Mouse (Mus musculus): ENCODE data around the gene Spag7.

The Spag7 gene

DNA sequence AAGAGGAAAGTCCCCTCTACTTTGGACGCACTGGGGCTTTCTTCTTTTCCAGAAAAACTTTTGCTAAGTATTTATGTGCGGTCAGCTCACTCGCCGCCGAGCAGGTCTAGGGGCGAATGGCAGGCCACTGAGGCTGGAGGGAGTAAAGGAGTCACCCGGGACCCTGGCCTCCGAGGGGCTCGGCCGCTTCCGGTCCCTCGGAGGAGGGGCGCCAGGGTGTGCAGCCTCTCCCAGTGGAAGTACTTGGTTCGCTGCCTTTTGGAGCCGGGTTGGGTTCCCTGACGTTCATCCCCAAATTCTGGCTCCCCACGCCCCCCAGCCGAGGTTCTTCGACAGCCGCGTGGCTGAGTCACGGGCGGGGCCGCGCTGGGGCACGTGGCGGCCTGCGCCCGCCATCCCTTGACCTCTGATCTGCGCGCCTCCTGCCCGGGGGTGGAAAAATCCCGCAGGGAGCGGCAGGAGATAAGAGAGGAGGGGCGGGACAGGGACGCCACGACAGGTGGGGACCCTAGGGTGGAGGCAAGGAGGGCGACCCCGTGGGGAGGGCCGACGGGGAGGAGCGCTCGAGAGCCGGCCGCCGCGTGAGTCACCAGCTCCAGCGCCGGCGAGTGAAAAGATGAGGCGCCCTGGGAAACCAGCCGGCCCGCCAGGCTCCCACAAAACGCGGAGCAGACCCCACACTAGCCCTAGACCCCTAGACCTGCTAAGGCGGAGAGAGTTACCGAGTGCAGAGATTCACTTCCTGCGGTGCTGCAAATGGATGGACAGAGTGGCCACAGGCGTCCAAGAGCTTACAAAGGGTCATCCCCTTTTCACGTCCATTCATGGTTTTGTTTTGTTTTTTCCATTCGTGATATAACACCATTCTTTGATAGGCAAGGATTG lies 13.4 kb downstream of the Spag7 start:
- peak; percentile 55 to 69 for DNase-seq

DNA sequence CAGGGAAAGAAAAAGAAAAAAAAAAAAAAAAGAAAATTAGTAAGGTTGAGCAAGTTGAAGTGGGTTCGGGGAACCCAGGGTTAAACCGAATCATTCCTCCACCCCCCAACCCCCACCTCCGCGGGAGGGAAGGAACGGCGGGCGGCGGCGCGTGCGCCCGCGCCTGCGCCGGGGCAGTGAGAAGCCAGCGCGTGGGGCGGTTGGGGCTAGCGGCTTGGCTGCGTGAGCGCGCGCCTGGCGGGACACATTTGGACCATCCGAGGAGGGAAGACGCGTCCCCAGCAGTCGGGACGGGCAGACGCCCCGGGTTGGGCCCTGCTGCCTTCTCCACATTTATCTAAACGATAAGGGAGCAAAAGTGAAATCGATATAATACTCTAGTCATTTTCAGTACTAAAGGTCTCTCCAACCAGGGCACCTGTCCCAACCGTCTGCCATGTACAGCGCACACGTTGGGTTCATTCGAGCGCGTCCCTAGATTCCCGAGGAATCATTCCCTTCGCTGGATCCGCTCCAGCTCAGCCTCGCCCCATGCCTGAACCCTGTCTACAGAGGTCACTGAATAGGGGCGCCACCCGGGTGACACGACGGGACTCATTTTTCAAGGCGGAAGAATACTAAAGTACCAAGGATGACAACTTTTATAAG lies 14.2 kb downstream of the Spag7 start:
- DNase-seq: peak; percentile 76 to 78

DNA sequence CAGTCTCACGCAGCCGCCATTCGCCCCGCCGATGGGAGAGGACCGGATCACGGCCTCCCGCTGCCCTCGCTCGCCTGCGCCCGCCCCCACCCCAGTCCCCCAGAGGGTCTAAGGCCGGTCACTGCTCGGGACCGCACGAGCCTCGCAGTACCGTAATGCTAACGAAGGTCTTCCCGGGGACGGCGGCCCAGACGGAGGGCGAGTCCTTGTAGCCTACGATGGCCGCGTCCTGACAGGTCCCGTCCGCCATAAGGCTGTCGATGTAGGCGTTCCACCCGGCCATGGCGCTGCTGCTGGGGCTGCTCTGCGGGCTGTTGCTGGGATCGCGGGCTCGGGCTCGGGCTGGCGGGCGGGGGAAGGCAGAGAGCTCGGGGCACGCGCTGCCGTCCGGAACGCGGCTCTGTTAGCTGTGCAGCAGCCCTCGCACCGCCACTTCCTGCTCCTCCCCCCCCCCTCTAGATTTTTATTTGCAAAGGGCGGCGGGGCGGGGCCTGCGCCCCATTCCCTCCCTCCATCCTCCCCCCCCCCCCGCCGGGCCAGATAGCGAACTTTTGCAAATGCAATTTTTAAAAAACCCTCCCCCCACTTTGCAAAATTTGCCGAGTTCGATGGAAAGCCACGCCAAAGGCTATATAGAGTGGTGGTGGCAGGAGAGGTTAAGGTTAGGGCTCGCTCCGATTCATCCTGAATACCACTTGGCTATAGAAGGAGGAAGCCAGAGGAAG lies 14.9 kb downstream of the Spag7 start, which contains the start of gene Pfn1:
Pfn1 (minus strand) TSS at position 447 of the 725 bp plus-strand sequence.
- DNase-seq: peak; percentile 77 to 78

DNA sequence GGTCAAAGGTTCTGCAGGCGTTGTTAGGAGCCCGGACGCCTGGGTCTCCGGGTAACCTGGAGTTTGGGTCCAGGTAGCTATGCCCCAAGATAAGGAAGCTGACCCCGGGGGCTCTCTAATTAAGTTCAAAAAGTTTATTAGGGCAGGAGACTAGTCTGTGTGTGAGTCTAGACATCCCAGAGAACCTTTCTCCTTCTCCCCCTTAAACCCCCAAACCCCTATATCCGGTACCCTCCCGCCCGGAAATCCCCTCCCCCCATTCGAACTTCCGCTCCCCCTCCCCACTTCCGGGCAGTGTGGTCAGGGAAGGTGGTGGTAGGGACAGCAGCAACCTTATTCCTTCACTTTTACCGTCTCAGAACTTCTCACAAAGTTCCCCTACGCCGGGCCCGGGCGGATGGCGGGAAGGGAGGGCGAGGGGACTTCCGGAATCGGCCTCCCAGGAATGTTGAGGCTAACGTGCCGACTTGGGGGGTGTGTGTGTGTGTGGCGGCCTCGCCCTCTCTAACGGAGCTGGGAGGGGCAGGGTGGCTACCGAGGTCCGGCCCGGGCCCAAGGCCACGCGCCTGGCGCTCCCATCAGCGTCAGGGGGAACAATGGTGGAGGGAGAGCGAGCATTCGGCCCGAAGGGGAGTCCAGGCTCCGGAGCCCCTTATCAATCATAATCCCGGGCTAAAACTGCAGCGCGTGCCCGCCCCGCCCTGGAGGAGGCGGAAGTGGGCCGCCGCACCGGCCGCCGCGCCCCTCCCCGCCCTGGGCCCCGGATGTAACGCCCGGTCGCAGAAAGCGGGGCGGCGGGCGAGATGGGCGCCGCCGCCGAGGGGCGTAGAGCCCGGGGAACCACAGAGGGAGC lies 15.6 kb downstream of the Spag7 start:
- DNase-seq: peak; percentile 73 to 80

DNA sequence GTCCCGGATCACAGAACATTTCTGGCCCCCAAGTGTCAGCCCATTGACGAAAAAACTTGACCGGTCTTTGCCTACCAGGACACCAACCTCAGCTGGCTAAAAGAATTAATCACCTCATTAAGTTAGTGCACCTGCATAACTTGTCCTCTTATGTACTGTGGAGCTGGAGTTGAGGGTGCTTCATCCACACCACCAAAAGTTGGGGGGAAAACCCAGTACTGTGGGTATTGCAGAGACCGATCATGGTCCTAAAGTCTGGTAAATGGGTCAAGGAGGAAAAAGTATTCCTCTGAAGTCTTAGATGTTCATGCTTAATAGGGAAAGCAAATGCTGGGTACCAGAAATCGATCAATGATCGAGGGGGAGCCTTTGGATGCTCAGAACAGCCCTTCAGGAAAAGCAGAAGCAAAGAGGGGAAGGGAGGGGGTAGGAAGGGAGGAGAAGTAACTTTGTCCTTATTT lies 16.3 kb downstream of the Spag7 start:
- no peak for DNase-seq

DNA sequence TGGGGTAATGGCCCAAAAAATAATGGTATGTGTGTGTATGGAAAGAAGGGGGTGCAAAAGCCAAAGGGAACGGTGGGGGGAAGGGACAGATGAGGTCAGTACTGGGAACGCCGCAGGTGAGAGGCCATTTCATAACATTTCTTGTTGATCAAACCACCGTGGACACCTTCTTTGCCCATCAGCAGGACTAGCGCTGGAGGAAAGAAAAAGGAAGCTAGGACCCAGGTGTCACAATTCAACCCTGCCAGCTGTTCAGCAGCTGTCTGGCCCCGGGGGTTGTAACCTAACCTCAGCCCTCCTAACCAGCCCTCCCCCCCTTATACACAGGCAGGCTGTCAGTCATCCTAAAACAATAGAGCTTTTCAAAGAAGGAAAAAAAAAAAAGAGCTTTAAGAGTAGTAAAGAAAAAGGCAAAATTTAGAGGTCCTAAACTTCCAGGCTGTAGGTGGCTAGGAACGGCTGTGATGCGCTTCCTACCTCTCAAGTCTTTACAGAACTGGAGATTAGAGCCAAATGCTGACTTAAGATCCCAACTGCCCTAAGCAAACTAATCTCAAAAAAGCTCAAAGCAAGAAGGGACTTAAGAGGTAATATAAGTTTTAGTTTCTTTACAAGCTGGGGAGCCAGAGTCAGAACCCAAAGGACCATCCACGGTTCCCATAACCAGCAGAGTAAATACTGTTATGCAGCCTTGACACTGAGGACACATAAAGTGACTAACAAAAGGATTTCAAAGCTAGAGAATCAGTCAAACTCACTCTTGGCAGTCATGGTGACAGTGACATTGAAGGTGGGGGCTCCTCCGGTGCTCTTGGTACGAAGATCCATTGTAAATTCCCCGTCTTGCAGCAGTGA lies 17.0 kb downstream of the Spag7 start:
- DNase-seq: peak in 1 of 2 experiments; percentile 24

DNA sequence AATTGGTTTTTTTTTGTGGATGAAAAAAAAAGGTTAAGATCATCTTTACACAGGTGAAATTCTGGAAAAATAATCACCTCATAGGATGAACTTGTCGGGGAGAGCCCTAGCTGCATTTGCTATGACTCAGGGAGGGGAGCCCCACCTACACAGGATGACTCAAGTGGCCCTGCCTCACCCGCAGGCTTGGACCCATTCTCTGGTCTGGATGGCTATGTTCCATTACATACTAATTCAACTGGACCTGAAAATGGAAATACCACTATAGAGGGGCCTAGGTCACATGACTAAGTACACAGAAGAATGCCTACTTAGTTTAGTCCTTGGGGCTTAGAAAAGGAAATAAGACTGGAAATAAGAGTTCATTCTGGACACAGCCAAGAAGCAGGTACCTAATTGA lies 17.8 kb downstream of the Spag7 start:
- peak in 1 of 2 experiments; percentile 23 for DNase-seq

DNA sequence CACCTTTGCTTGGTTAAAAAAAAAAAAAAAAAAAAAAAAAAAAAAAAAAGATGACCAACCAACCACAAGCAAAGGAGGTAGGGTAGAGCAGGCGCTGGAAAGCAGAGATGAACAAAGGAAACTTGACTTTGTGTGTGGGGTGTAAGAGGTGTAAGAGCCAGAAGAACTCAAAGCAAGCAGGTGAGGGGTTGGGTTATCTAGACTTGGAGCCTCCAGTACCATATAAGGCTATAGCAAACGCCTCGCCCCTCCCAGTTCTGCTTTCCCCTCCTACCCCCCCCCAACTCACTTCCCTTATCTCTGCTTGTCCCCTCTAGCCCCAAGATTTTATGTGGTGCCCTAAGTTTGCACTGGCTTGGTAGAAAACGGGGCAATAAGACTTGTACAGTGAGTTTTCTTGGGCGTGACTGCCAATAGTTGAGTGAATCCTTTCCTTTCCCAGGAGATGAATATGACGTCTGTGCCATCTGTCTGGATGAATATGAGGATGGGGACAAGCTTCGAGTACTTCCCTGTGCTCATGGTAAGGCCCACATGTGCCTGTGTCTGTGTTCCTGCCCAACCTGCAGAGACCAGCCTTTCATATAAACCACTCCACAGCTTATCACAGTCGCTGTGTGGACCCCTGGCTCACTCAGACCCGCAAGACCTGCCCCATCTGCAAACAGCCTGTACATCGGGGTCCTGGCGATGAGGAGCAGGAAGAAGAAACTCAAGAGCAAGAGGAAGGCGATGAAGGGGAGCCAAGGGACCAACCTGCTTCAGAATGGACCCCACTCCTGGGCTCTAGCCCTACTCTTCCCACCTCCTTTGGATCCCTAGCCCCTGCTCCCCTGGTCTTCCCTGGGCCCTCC lies 18.7 kb downstream of the Spag7 start:
- peak; percentile 46 to 48 for DNase-seq

DNA sequence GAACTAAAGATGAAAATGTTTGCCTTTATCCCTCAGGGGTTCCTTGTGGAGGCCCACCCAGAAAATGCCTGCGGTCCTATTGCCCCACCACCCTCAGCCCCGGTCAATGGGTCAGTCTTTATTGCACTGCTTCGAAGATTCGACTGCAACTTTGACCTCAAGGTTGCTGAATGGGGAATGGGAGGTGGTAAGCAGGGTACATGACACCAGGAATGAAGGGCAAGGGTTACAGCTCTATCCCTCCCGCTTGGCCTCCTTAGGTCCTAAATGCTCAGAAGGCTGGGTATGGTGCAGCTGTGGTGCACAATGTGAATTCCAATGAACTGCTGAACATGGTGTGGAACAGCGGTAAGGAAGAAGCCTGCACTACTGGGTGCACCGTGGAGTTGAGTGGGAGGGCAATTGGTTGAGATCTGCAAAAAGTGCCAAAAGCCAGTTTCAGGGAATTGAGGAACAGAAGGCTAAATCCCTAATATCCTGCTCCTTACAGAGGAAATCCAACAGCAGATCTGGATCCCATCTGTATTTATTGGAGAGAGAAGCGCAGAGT lies 20.0 kb downstream of the Spag7 start:
- no peak for DNase-seq

DNA sequence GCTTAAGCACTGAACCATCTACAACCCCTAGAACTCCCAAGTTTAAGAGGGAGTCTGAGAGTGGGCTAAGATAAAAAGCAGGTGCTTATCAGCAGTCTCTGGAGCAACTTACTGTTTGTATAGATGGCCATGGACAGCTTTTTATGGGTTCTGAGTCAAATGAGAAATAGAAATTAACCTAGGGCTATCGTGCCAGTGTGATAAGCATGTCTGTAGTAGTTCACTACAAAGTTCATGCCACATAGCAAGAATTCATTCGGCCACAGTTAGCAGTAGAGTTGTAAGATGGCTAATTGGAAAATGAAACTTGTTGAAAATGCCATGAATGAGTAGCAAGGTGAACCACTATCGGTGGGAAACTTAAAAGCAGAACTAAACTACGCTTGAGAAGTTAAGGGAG lies 20.7 kb downstream of the Spag7 start:
- no peak for DNase-seq

DNA sequence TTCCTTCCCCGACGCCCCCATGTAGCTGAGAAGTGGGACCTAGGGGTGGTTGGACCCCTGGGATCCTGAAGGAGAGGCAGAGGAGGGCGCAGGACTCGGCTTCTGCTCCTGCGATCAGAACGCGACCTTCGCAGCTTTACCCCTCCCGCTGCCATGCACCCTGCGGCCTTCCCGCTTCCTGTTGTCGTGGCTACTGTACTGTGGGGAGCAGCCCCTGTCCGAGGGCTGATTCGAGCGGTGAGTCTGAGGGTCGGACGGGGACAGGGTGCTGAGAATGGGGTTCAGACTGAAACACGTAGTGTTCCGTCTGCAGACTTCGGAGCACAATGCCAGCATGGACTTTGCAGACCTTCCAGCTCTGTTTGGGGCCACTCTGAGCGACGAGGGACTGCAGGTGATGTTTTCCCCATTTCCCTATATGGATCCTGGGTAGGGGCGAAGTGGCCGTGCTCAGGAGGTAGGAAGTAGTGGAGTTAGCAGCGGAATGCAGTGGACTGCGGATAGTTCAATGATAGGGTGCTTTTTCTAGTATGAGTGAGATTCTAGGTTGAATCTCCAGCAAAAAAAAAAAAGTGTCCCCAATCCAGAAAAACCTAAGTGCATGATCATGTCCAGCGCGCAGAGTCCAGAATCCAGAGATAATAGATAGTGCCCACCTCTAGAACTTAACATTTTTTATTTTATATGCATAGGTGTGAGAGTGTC lies 21.3 kb downstream of the Spag7 start:
- peak; percentile 55 to 60 for DNase-seq

DNA sequence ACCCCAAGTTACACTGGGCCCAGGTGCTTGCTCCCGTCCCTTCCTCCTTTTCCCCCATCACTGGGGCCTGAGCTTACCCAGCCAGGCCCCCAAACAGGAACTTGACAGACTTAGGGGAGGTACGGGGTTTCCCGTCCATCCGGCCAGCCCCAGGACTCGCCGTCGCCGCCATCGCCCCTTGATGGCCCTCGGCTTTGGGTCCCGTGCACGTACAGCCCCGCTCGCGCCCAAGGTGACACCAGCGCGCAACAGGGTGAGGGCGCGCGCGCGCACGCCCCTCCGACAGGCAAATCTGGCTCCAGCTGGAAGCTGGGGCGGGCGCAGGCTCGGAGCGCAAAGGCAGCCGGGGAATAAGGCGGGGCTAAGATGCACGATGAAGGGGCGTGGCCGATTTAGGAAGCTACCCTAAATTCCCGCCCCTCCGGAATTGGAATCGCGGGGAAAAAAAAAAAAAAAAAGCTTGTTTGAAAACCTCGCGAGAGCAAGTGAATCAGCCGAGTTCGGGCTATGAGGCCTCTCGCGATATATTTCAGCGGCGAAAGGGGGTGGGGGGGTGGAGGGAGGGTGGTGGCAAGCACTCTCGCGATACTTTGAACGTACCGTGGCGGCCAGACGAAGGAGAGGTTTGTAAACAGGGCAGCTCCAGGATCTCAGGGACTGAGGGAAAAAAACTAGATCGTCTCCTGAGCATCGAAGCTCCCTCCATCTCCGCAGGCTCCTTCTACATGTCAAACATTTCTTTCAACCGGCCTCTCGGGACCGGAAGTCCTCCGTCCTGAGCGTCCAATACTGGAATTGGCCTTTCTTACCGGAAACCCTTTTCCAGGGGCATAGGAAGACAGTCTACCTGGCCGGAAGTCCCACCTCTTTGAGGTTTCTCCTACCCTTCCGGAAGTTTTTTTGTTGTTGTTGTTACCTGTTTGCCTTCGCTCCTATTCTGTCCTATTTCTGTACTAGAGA lies 22.2 kb downstream of the Spag7 start, which contains the start of the genes Rnf167 and Slc25a11:
Rnf167 (plus strand) TSS at position 545 of the 960 bp plus-strand sequence.
Slc25a11 (minus strand) TSS at position 789 of the 960 bp plus-strand sequence.
- peak; percentile 91 to 95 for DNase-seq

DNA sequence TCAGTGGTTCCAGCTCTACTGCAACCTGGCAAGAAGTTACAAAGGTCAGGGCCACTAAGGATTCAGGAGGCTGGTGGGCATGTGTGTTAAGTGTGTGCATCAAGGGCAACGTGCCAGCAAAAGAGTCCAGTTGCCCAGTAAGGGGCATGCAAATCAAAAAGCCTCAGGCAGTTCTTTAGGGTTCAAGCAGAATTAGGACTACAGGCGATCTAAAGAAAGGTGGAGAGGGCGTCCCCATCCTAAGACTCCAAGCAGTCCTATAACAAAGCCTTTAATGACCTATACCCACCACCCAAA lies 23.0 kb downstream of the Spag7 start:
- DNase-seq: no peak

DNA sequence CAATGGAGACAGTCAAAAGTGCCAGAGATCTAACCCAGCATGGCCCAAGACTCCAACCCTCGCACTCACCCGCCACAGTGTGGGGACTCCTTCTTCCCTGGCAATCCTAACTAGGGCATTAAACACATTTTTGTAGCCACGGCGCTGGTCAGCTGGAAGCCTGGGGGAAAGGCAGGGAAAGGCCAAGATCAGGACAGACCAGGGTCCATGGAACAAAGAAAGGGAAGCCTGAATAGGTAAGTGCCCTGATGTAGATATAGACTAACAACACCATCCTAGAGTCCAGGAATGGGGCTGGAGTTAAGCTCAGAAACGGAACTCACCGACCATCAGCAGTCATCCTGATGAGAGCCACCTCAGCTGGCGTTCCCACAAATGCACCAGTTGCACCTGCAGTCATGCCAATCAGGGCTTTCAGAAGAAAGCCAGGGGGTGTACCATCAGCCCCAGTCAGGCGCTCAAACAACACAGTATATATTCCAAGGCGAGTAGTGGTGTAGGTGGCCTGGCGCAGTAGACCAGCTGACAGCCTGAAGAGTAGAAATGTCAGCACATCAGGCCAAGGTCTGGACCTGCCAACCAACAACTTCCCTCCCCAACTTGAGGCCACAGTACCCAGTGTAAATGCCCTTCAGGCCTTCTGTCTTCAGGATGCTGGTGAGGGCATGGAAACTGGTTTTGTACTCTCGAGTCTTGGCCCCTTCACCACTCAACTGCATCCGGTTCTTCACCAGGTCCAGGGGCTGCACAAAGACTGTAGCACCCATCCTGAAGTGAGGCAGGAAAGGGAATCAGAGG lies 23.6 kb downstream of the Spag7 start:
- no peak for DNase-seq

DNA sequence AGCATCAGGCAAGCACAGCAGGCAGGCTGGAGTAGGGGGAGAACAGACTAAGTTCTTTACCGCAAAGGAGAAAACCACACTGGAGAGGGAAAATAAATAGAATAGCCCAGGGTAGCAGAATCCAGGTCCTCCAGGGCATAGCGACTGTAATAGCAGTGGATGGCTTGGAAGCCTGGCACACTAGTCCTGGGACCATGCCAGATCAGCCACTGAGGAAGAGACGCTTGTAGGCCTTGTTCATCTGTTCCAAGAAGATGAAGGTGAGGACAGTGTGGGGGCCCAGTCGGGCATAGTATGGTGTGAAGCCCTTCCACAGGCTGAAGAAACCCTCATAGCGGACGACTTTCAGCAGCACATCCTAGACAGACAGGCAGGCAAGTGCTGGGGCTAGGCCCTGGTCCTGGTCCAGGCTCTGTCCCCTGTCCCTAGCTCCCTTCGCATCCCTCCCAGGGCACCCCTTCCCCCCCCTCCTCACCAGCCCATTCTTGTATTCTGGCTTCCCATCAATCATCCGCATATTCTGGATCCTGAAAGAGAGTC lies 24.6 kb downstream of the Spag7 start:
- no peak for DNase-seq

DNA sequence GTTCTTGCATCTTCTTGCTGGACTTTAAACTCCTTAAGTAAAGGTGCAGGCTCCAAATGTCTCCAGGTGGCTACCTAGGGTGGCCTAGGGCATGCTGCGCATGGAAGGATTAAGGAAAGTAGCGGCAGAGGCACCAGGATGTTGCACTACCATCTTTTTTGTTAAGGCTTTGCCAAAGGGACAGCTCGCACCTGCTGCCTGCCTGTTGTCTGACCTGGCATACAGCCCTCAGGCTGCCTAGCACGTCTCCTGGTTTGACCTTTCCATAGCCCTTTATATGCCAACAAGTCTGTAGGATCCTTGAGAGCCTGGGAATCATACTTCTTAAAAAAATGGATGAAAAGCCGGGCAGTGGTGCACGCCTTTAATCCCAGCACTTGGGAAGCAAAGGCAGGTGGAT lies 26.2 kb downstream of the Spag7 start:
- no peak for DNase-seq

DNA sequence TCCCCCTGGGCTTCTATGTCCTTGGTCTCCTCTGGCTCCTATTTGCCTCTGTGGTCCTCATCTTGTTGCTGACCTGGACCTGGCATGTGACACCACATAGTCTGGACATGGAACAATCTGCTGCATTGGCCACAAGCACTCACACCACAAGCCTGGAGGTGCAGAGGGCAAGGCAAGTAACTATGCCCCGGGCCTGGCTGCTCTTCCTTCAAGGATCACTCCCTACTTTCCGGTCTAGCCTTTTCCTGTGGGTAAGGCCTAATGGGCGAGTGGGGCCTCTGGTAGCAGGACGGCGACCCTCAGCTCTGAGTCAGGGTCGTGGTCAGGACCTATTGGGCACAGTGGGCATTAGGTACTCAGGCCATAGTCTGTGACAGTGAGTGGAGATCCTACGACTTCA lies 28.0 kb downstream of the Spag7 start:
- DNase-seq: no peak

Measured in spleen, adult 18-20 months (tissue).